Mouse (Mus musculus): ENCODE results near the gene Gm10112. TPM values are rescaled to one million over a fixed set of nuclear protein-coding genes. Genes with fewer than 3 reads are reported as not detected.

Gm10112 gene
- not detected in 2 replicates for polyA plus RNA-seq (2012)

DNA sequence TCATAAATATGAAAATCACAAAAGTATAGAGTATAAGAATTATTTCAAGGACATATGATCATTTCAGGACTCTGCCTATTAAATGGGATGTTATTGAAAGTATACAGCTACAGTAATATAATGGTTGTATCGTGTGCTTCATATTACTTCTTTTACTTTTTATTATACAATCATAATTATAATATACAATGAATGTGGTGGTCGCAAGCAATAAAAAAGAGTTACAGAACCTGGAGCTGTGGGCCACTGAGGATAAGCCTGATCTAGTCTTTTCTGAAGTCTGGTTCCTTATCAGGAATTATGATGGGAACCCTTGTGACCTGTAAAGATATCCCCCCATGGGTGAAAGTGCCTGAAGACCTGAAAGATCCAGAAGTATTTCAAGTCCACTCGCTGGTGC, at the start of gene Gm10112:
Gene Gm10112 (plus strand): TSS at position 301 of the 400 bp plus-strand sequence.

Other genes starting within 250 kb of the Gm10112 start
- gene Cylc1, start 57.9 kb upstream of the Gm10112 start, polyA plus RNA-seq (2012): not detected in 2 replicates